Comparison of ENCODE assay signal across 17 mouse cellular contexts in genomic region chr12:114990916-114991315, GRCm38 (mm10).
DNase-seq lines count a peak whose midpoint lies in the region; ATAC-seq and TF ChIP-seq lines count a peak whose summit lies in the region.
"Had no signal": no experiment of that assay in that cellular context is flagged by ENCODE, and none has a peak within 500 bp of the region (broad histone marks: within the 10 kb centered on the region; RNA-seq: fewer than 3 reads in every experiment).

No protein-coding gene starts in this region.

- WGBS in liver, postnatal 0 days (ENCODE audit: insufficient replicate concordance) = 48% methylated on average over 1 of the region's 1 CpGs
- 85% methylated on average over 1 of the region's 1 CpGs for WGBS in hindbrain, embryonic 14.5 days

- H3K4me3 ChIP-seq in liver, postnatal 0 days (ENCODE audit: low read depth, low read length) = no peak overlapping the region
- no peak overlapping the region for H3K4me3 ChIP-seq in hindbrain, embryonic 14.5 days (replicated peaks; ENCODE audit: low read length)
- H3K4me3 ChIP-seq: erythroblast, embryonic 14.5 days; liver, embryonic 13.5 days had no signal

- no peaks in the 10 kb centered on the region for H3K27me3 ChIP-seq in liver, postnatal 0 days (ENCODE audit: insufficient read depth, low read length)
- no peaks in the 10 kb centered on the region for H3K27me3 ChIP-seq in hindbrain, embryonic 14.5 days (ENCODE audit: control insufficient read depth, insufficient read depth, low read length)
- H3K27me3 ChIP-seq: CH12.LX; liver, embryonic 13.5 days; Patski had no signal

- H3K27ac ChIP-seq in liver, postnatal 0 days (ENCODE audit: low read depth) = no peak overlapping the region
- H3K27ac ChIP-seq in hindbrain, embryonic 14.5 days = no peak overlapping the region
- H3K27ac ChIP-seq: liver, embryonic 13.5 days; stomach, postnatal 0 days had no signal

- DNase-seq in liver, postnatal 0 days = peak; percentile 16
- DNase-seq in liver = no peak
- peak; percentile 28 for DNase-seq in adrenal gland, postnatal 14 days
- peak; percentile 24 to 42 for DNase-seq in thymus, postnatal 36 days
- no peak for DNase-seq in hindbrain, embryonic 14.5 days (ENCODE audit: low spot score)
- DNase-seq in layer of hippocampus, postnatal 25 days (ENCODE audit: extremely low spot score in 1 of 2, low spot score in 1 of 2) = no peak
- DNase-seq: cerebellum, adult 2 months; embryo, embryonic 11 days; heart, postnatal 10 days; kidney, postnatal 25 days; liver, embryonic 13.5 days; right cerebral cortex, postnatal 4 days had no signal

- H3K36me3 ChIP-seq in liver, postnatal 0 days (replicated peaks; ENCODE audit: insufficient read depth, low read length) = no peaks in the 10 kb centered on the region
- H3K36me3 ChIP-seq in hindbrain, embryonic 14.5 days (replicated peaks; ENCODE audit: control insufficient read depth, insufficient read depth) = no peaks in the 10 kb centered on the region
- H3K36me3 ChIP-seq: liver, embryonic 13.5 days had no signal

- no peaks in the 10 kb centered on the region for H3K4me1 ChIP-seq in liver, postnatal 0 days (ENCODE audit: insufficient read depth)
- H3K4me1 ChIP-seq in hindbrain, embryonic 14.5 days (replicated peaks; ENCODE audit: control insufficient read depth, insufficient read depth, low read length) = no peaks in the 10 kb centered on the region
- H3K4me1 ChIP-seq: liver, embryonic 13.5 days had no signal

- no peak for TF ChIP-seq EP300 in liver, postnatal 0 days (IDR thresholded peaks at IDR 0.05; ENCODE audit: low read depth)

- H3K4me2 ChIP-seq in liver, postnatal 0 days (ENCODE audit: low read depth, low read length) = no peak overlapping the region
- no peak overlapping the region for H3K4me2 ChIP-seq in hindbrain, embryonic 14.5 days (replicated peaks)
- H3K4me2 ChIP-seq: liver, embryonic 13.5 days had no signal

- no peaks in the 10 kb centered on the region; the same call in 1 of the 2 replicates for H3K9me3 ChIP-seq in liver, postnatal 0 days (ENCODE audit: low read length)
- H3K9me3 ChIP-seq in hindbrain, embryonic 14.5 days (ENCODE audit: control insufficient read depth, low read length) = peaks cover 26% of the 10 kb centered on the region
- H3K9me3 ChIP-seq: liver, embryonic 13.5 days had no signal

- no peak overlapping the region for H3K9ac ChIP-seq in liver, postnatal 0 days (replicated peaks)
- no peak overlapping the region for H3K9ac ChIP-seq in hindbrain, embryonic 14.5 days
- H3K9ac ChIP-seq: liver, embryonic 13.5 days had no signal

- no peak for TF ChIP-seq CTCF in liver, postnatal 0 days (IDR thresholded peaks at IDR 0.05; ENCODE audit: low read depth)

- ATAC-seq in liver, postnatal 0 days = no peak
- ATAC-seq in megakaryocyte, adult 5-6 weeks (ENCODE audit: poor library complexity, severe bottlenecking) = peak; percentile 98
- no peak for ATAC-seq in hindbrain, embryonic 14.5 days (ENCODE audit: low FRiP score)
- ATAC-seq: Patski had no signal

Comparison
In these comparisons a context has a peak if more than half of its experiments do, and no peak if none do; other contexts are left out.
1. DNase-seq: peak in liver, postnatal 0 days (single experiment), adrenal gland, postnatal 14 days (single experiment) and thymus, postnatal 36 days (2 of 2); none in liver (single experiment), hindbrain, embryonic 14.5 days (single experiment) and layer of hippocampus, postnatal 25 days (0 of 2).